Mouse (Mus musculus): ENCODE results near the gene Mga.

The Mga gene

GRCm38 (mm10) chr2:119988952-119989351 is 91.9 kb downstream of the Mga start:
- no peak for DNase-seq

DNA sequence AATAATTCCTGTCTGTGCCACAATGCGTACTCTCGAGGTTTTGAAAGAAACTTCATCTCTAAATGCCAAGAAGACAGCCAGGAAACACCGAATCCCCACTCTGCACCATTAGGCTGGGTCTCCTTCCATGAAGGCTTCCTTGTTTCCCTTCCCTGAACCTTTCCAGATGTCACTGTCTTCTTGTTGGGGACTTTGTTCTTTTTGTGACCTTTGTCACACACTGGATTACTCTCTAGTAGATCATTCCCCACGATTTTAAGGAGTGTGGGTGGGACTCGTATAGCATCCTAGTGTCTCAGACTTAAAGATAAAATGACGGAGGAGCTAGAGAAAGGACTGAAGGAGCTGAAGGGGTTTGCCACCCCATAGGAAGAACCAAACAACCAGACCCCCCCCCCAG is 93.9 kb downstream of the Mga start:
- no peak for DNase-seq

DNA sequence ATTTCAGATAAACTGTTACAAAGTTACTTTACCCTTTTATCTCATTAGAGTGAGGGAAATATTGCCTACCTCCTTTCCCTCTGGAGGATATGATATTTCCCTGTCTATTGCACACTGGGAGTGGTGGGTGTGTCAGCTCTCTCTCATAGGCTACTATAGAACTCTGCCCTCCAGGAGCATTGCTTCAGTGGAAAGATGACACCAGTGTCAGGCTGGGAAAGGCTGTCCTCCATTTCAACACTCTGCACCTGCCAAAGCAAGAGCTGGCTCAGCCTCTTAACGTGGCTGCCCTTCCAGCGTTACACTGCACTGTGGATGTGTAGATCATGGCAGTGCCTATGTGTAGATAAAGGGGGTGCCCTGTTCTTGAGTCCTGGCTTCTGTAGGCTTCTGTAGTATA is 95.3 kb downstream of the Mga start:
- no peak for DNase-seq

GRCm38 (mm10) chr2:119993515-119993914 is 96.5 kb downstream of the Mga start:
- no peak for DNase-seq

DNA sequence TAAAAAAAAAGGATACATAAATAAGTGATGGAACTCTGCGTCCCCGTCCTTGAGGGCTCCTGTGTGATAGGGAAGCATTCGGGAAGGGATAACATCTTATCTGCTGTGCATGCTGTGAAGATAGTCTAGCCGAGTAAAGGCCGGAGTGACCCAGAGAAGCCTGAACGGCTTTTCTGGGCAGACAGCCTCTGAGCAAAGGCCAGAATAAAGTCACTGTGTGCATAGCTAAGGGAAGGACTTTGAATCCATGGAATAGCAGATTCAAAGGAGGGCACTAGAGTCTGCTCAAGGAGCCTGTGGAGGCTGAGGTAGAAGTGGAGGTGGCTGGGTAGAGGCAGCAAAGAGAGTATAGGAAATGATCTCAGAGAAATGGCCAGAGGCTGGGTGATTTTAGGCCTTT is 97.8 kb downstream of the Mga start:
- DNase-seq = no peak

GRCm38 (mm10) chr2:119995391-119996281 is 98.6 kb downstream of the Mga start:
- DNase-seq = no peak

DNA sequence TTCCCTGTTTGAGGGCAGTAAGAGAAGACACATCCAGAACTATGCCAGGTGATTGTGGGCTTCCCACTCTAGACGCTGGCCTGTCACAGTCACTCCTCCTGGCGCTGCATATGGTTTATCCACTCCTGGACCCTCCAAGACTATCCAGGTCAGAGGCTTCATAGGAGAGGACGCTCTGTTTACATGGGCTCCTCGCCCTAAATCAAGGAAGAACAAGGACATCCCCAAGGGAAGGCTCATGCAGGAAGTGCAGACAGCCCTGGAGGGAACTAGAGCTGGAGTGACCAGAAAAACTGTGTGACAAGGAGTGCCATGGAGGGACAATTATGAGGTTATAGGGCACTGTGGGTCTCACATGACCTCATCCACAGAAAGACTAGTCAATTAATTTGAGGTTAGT is 100.3 kb downstream of the Mga start:
- DNase-seq = no peak

GRCm38 (mm10) chr2:119999731-120000130 is 102.7 kb downstream of the Mga start:
- DNase-seq = no peak

DNA sequence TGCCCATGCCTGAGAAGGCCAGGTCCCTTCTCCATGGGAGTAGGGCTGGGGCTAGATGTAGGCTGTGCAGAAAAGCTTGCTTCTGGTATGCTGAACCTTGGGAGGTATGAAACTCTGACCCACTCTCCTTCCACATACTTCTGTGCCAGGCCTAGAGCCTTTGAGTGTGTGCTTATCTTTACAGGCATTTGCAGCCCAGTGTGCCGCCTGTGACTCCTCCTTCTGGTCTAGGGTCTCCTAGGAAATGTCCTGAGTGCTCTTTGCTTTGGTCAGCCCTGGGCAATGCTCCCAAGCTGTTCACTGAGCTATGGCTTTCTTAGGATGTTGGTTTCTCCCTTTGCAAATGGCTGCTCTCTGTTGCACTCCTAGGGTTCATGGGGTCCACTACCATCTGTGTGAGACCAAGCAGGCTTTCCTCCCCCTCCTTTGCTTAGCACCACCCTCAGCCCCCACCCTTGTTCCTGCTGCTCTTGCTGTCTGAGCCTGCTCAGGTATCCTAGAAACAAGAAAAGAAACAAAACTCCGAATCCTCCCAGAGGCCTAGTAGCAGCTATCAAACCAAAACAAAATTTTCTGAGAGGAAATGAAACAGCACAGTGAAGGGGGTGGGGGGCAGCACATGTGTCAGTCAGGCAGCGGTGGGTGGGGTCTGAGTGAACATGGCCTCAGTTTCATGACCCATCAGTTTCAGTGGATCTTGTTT is 104.0 kb downstream of the Mga start:
- DNase-seq = no peak

DNA sequence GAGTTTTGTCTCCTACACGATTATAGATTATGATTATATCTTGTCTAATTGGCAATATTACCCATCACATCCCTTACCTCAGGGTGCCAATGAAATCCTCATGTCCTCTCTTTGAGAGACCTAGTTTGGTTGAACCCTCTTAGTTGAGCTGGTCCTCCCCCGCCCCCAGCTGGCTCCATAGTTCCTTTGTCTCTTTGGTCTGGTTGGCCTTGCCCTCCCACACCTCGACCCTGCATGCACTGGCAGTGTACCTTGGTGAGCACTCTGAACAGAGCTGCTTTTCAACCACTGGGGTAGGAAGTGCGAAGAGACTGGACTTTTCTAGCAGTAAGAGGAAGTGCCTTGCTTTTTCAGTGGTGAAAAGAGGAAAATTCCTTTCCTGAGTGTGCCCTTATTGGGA is 104.9 kb downstream of the Mga start:
- DNase-seq = no peak

DNA sequence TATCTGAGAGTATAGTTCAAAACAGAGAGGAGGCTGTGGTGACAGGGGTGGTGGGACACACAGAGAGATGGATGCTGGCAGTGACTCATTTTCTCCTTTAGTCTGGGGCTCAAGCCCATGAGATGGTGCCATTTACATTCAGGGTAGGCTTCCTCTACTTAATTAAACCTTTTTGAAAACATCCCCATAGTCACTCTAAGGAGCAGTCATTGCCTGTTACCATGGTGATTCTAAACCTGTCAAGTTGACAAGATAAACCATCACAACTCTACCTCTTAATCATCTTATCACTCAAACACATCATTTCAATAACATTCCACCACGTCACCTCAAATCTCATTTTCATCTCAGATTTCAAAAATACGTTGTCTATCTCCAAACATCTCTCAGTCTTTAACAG is 106.9 kb downstream of the Mga start:
- DNase-seq = no peak

GRCm38 (mm10) chr2:120006696-120007095 is 109.7 kb downstream of the Mga start:
- no peak for DNase-seq

GRCm38 (mm10) chr2:120007680-120008210 is 110.7 kb downstream of the Mga start:
- no peak for DNase-seq

- no peak for DNase-seq
Observed at GRCm38 (mm10) chr2:120008672-120009071, 111.6 kb downstream of the Mga start.

- DNase-seq = peak; percentile 71
Observed at GRCm38 (mm10) chr2:120011462-120012200, 114.6 kb downstream of the Mga start.

DNA sequence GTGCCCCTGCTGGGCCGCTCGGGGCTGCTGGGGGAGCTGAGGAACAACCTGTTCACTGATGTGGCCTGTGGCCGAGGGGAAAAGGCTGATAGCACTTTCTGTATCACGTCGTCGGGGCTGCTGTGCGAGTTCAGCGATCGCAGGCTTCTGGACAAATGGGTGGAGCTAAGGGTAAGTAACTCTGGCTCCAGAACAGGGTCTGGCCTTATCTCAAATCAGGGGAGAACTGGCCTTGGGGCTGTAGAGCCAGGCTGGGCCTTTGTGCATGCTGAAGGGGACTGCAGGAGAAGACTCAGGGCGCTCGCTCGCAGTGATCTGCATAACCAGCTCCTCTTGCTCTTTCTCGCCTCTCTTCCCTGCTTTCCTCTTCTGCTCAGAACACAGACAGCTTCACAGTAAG is 115.9 kb downstream of the Mga start:
- no peak for DNase-seq

DNA sequence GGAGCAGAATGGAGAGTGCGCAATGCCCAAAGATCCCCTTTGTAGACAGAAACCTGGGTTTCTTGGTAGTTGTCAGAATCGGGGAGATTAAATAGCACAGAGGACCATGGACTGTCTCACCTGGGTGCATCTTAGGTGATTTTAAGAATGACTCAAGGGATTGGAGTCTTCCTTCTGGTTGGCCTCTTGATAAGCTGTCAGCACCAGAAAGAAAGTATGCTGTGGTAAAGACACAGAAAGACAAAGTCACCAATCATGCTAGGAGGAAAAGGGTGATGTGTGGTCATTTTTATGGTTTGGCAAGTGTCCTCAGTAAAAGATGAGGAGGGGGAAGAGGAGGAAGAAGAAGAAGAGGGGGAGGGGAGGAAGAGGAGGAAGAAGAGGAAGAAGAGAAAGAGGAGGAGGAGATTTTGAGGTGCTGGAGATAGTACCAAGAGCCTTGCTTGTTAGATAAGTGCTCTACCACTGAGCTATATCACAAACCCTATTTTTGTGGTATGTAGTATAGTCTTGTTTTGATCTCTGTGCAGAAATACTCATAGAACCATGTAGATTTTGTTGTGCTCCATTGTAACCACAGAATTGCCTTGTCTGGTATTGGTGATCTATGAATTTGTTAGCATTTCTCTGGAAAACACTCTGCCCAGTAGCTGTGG is 116.9 kb downstream of the Mga start:
- DNase-seq = no peak

- no peak for DNase-seq
Observed at GRCm38 (mm10) chr2:120015882-120016281, 118.9 kb downstream of the Mga start.

- DNase-seq = no peak
Observed at GRCm38 (mm10) chr2:120017599-120017998, 120.6 kb downstream of the Mga start.

Measured in thymus, postnatal 4 days (tissue).